ENCODE assay signal across 17 mouse cellular contexts in genomic region chr3:154607896-154608295, GRCm38 (mm10). TPM values are rescaled to one million over a fixed set of nuclear protein-coding genes. Genes with fewer than 3 reads are reported as not detected.
"Had no signal": no experiment of that assay in that cellular context is flagged by ENCODE, and none has a peak within 500 bp of the region (broad histone marks: within the 10 kb centered on the region; RNA-seq: fewer than 3 reads in every experiment).

No protein-coding gene starts in this region.

- H3K27ac ChIP-seq: neural tube, embryonic 13.5 days; neural tube, embryonic 15.5 days; stomach, embryonic 15.5 days; stomach, postnatal 0 days had no signal

- H3K27me3 ChIP-seq: neural tube, embryonic 13.5 days; neural tube, embryonic 15.5 days; stomach, embryonic 15.5 days had no signal

- H3K4me1 ChIP-seq: neural tube, embryonic 13.5 days; neural tube, embryonic 15.5 days; stomach, embryonic 15.5 days had no signal

- DNase-seq: retina, postnatal 1 day; right cerebral cortex, adult 18-20 months; right cerebral cortex, postnatal 14 days; right cerebral cortex, postnatal 25 days; right cerebral cortex, postnatal 4 days; spleen, adult 18-20 months; thymus, adult 18-20 months; thymus, adult 2 months; thymus, postnatal 14 days; thymus, postnatal 25 days; thymus, postnatal 36 days; thymus, postnatal 4 days had no signal

- H3K36me3 ChIP-seq: neural tube, embryonic 13.5 days; neural tube, embryonic 15.5 days; stomach, embryonic 15.5 days had no signal

- H3K4me3 ChIP-seq: neural tube, embryonic 13.5 days; neural tube, embryonic 15.5 days; stomach, embryonic 15.5 days had no signal

- H3K4me2 ChIP-seq: neural tube, embryonic 13.5 days; neural tube, embryonic 15.5 days; stomach, embryonic 15.5 days had no signal

- H3K9me3 ChIP-seq: neural tube, embryonic 13.5 days; neural tube, embryonic 15.5 days; stomach, embryonic 15.5 days had no signal

- H3K9ac ChIP-seq: neural tube, embryonic 13.5 days; neural tube, embryonic 15.5 days; stomach, embryonic 15.5 days had no signal

RNA-seq across cellular contexts. Expression of gene Erich3, which starts 55.8 kb away (rescaled TPM):
- polyA plus RNA-seq: small intestine, adult 2 months had no signal
